Mouse (Mus musculus): ENCODE results near the gene Efl1.

DNA sequence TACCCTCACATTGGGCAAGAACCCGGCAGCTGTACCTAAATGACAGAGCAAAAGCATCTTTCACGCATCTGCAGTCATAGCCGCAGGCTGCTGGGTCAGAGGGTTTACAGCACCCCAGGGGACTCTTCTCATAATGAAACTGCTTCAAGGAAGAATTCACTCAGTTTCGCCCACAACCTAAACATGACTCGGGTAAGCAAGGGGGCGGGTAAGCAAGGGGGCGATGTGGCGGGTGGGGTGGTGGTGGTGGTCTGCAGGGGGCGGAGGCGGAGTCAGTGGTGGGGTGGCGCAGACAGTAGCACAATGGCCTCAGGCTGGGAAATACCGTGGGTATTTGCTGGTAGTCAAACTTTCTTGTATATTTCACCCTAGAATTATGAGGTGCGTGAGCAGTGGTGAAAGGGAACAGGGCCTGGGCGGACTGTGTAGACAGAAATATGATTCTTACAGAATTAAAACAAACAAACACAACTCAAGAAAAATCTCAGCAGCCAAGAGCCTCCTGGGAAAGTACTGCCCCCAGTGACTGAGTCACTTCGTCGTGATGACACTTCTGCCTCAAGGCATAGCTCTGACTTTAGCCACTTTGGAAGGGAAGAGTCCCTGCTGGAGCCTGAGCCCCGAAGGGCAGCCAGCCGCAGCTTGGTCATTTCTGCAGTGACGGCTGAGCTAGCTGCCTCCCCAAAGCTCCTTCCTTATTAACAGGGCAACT, 162.9 kb downstream of the Efl1 start:
- TF ChIP-seq CTCF (IDR thresholded peaks at IDR 0.05; ENCODE audit: insufficient read depth, low read length) (no peak), POLR2A (IDR thresholded peaks at IDR 0.05; ENCODE audit: borderline replicate concordance, extremely low read depth, low read depth, low read length) (no peak)
